Mouse (Mus musculus) v-Abl transformed pro-B cells (cell line): ENCODE measurements at regions not wholly inside any gene's neighbourhood (a gene's known extent, or its start where the extent isn't known, plus 50 kb on each side); places are given as distances from the start of the nearest gene placed in this dataset.

Experiments
- in situ Hi-C, 2 experiments: fragments of 400-800 bp; cut with MboI; formaldehyde crosslinking; loops; one replicate each; pipeline ENCODE4 v1.15.1; 2025; ENCODE audit not compliant: unreplicated experiment in 2 of 2

DNA sequence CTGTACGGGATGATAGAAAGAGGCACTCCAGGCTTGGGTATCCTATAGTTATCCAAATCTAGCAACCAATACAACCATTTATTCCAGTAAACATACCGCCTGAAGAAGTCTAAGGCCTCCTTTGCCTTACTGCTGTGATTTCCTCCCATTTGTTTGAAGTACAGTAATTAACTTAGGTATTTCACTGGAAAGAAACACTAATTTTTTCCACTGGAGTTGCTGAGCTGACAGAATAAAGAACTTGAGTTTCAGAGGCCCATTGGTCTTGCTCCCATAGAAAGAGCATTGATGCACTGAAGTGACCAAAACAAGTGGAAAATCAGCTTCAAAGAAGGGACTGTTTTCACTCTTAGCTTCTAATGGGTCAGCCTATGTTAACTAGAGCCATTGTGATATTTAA lies 1100.8 kb upstream of the Gm7489 start:
- in situ Hi-C loops, result no loop called here

DNA sequence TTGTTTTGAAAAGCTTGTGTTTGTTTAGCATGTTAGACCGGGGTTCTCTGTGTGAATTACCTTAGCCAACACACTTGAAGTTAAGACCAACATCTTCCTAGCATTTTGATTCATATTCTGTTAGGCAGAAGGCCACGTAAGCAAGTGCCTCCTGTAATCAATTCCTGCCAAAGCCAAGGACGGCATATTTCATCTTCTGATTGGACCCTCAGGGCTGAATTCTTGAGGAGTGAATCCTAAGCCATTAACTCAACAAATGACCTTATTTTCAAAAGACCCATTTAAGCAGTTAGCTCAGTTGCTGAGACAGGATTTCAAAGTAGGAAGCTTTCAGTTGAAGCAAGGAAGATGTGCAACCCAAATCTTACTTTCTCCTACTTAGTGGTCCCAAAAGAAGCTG lies 1099.5 kb upstream of the Gm7489 start:
- in situ Hi-C loops, result no loop called here

DNA sequence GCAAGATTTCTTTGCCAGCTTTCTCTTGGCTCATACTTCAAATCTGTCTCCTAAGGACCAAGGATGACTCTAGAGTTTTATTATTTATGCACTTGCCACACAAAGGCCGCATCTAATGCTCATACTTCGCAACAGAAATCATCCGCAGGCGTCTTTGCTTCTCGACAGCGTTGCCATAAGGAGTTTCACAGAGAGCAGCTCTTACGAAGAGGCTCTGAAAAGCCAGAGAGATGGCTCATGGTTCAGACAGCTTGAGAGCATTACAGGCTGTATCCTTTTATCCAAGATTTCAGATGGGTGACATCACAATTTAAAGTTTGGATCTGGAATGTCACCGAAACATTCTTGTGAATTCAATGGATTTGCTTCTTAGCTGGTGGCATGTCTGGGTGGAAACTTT lies 1098.7 kb upstream of the Gm7489 start:
- in situ Hi-C loops, result no loop called here

DNA sequence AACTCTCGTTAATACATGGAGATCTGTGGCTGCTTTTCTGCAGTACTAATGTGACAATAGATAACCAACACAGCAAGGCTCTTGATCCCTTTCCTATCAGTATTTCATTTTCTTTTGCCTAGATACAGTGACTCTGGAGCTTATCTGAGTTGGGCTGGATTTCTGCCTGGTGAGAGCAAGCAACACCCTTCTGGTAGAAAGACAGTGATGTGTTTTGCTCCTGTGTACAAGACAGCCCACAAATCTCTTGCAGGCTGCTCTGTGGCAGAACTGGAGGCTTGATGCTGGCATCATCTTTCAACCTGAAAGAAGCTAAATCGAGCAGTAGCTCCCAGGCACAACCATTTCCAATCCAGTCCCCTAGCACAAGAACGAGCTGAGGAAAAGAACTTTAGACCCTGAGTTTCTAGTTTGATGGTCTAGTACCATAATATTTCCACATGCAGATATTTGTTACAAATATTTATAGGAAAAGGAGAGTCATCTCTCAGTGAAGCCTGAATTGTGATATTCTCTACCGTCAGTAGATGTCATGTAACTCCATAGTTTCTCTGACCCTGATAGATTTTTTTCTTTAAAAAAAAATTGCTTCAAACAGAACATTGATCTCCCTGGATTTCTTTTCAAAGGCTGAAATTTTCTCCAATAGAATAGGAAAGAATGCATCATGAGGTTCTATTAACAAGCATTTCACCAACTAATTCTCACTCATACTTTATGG lies 1079.1 kb upstream of the Gm7489 start:
- in situ Hi-C loops, result no loop called here

DNA sequence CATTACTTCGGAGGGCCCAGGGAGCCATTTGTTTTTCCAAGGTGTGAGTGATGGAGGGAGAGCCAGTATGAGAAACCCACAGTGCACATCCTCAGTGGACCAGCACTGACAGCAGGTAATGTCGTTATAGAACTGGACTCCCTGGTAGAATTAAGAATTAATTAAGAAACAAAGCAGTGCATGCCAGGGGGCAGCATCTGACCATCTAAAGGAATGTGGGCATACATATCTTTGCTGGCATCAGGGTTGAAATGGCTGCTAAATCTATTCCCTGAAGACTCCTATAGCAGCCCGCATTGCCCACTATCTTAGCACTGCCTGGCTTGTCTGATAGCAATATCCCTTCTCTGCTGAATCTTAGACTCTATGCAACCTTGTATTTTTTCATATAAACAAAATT lies 1076.1 kb upstream of the Gm7489 start:
- in situ Hi-C loops, result no loop called here

DNA sequence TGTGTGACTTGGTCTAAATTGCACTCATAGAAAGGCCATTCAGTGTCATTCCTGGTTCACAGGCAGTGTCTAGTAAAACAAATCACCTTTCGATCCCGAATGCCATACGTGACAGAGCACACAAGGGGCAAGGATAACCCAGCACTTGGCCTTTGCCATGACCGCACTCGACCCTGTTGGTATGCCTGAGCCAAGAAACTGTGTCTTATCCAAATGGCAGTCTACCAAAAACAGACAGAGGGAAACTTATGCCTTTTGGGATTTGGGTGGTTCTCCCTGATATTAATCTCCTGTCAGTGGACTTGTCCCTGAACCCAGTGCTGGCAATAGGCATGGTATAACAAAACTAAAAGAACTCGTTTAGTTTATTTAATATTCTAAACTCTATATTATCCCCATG lies 1063.9 kb upstream of the Gm7489 start:
- in situ Hi-C loops, result no loop called here

DNA sequence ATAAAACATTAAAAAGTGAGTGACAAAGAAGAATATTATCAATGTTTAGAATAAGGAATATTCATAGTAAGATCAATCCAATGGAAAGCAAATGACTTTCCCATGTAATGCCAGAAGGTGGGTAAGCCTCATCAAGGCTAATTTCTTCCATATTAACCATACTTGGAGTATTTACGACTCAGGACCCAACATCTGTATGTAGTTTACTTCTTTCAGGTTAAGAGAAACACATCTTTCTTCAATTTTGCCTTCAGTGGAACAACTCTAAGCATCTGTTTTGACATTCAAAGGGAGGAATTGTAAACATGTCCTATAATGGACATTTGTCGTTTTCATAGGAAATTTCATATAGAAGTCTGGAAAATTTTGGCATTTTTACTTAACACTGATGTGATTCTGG lies 1047.8 kb upstream of the Gm7489 start:
- in situ Hi-C loops, result no loop called here

DNA sequence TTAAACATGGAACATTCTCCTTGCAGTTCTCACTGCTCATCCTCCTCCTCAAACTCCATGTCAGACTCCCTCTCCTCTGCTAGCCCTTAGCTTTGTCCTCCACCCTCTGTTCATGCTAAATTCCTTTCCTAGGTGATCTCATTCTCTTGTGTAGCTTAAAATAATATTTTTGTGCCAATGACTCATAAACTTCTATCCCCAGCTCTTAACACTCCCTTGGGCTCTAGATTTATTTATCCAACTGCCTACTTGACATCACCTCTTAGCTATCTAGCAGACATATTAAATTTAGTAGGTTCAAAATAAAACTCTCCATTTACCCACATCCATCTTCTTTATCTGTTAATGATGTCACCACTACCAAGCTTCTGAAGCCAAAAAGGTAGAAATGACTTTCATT lies 1036.6 kb upstream of the Gm7489 start:
- in situ Hi-C loops, result no loop called here

DNA sequence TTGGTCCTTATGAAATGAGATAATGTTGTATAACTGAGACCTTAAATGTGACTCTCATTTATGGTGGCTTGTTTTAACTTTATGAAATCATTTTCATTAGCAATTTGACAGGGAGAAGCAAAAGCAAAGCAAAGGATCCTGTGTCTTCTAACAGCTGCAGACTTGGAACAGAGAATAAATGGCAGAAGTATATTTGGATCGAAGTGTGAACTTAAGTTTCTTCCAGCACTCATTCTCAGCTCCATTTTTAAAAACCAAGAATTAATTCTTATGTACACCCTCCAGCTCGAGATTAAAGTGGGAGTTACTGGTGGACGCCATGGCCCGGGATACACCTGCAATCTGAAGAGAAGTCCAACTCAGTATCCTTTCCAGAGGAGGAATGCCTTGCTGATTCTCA lies 1026.0 kb upstream of the Gm7489 start:
- in situ Hi-C loops, result no loop called here

DNA sequence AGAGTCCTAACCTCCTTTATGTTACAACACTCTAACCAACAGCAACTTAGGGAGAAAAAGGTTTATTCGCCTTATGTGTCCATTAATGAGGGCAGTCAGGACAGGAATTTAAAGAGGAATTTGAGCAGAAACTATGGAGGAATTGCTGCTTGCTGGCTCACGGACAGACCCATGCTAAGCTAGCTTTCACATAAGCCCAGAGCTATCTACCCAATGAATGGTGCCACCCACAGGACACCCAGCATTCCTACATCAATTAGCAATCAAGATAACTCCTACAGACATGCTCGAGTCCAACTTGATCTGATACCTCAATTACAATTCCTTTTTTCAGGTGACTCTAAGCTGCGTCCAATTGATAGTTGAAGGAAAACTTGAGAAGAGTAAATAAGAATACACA lies 1021.2 kb upstream of the Gm7489 start:
- in situ Hi-C loops, result loop anchor here in 1 of 2 experiments (10.0 kb wide), 1 partner anchor 359 kb away; no protein-coding TSS in a partner anchor

DNA sequence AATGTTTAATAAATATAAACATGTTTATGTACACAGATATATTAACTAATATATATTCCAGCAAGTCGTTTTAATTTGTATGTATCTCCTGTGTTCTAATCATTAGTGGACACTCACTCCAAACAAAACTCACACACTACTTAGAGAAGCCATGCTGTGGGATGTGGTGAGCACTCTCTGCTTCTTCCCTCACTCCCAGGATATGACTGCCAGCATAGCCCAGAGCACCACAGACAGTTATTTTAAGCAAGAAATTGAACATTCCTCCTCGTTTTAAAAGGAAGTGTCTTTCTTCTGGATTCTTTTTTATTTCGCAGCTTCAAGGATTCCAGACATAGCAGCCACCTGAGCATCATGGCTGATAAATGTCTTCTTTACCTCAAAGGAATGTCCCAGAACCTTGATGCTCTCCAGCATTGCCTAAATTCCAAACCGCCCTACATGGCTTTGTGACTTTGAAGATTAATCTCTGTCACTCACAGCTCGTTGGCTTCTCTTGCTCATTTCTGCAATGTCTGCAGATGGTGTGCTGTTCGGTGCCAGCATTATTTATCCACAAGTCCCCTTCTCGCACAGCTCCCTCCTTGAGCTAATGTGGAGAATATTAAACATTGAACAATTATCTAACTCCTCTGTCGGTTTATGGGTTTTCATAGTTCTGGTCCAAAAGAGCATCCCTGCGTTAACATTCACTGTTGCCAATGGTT lies 992.3 kb upstream of the Gm7489 start:
- in situ Hi-C loops, result no loop called here

DNA sequence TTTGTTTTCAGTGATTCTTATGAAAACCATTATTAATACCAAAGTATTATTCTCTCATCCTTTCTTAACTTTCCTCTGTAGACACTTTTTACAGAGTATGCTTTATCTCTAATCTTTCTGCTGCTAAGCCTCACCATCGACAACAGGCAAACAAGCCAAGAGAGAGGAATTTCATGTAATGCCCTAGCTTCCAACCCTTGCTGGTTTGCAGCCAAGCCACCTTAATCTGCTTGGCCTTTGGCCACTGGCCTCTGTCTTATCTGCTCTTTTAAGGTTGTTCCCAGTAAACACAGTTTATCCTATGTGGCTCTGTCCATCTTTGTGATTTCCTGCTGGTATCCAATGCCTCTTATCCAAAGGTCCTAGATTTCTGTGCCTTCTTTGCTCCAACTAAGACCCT lies 986.6 kb upstream of the Gm7489 start:
- in situ Hi-C loops, result no loop called here

DNA sequence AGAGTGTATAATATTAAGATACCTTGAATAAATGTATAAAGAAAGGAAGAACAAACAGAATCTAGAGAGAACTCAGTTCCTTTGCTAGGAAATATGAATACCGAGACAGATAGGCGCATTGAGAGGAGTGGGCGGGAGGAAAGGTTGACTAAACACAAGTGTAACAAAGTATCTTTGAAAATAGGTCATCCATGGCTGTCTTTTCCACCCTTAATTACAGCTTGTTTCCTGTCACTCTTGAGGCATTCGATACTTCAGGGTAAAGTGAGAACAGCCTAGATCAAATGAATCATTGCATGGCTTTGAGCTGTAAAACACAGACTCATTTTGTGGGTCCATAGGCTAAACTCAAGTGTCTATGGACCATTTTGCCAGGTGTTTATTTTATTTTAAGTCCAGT lies 985.3 kb upstream of the Gm7489 start:
- in situ Hi-C loops, result no loop called here

DNA sequence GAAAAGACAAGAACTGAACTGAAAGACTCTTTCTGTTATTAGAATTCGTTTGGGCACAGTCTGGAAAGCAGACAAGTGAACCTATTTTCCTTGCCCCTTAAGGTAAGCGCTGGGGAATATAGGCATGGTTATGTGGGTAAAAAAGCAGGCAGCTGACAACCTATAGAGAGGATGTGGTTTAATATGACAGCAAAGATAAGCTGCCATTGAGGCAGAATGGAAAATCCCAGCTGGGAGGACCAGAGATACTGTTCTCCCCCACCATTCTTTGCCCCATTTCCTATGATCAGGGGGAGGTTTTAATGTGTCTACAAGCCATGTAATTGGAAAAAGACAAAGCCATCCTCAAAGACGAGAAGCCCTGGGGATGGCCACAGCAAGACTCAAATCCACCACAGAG lies 984.9 kb upstream of the Gm7489 start:
- in situ Hi-C loops, result no loop called here

DNA sequence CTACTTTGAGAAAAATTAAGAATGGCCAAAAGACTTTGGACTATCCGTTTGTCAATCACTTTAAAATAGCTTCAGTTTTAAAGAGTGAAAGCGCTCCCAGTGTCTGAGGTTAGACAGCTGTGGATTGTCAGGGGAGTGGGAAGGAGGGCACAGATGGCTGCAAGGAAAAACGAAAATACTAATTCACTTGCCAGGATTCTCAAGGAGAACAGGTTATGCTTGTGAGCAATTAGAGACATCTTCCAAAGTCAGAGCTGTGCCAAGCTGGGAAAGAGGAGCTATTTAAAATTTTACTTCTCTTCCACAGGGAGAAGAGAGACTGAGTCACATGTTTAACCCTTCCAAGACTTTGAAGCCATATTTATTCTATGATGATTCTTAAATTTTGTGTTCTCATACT lies 979.5 kb upstream of the Gm7489 start:
- in situ Hi-C loops, result no loop called here

DNA sequence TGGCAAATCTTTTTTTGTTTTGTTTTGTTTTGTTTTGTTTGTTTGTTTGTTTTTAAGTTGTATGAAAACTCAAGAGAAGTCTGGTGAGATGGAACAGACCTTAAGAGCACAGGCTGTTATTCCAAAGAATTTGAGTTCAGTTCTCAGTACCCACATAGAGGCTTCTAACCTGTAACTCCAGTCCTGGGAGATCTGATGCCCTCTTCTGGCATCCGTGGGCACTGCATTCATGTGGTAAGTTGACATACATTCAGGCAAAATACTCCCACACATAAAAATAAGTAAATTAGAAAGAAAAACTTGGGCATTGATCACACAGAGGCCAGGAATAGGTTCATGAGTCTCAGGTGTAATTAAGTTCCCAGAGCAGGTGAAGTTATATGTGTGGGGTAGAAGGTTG lies 977.5 kb upstream of the Gm7489 start:
- in situ Hi-C loops, result no loop called here

DNA sequence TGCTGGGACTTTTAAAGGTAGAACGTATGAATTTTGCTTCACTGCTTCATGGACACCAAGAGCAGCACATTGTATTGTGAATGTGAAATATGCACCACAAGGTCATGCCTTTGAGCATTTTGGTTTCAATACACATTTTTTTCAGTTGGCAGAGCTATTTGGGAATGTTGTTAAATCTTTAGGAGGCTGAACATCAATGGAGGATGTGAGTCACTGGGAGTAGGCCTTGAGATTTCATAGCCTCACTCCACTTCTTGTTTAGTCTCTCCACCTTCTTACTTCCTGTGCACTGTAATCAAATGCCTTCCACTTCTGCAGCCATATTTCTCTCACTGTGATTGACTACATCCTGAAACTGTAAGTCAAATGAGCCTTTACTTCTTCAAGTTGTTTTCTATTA lies 962.4 kb upstream of the Gm7489 start:
- in situ Hi-C loops, result no loop called here

DNA sequence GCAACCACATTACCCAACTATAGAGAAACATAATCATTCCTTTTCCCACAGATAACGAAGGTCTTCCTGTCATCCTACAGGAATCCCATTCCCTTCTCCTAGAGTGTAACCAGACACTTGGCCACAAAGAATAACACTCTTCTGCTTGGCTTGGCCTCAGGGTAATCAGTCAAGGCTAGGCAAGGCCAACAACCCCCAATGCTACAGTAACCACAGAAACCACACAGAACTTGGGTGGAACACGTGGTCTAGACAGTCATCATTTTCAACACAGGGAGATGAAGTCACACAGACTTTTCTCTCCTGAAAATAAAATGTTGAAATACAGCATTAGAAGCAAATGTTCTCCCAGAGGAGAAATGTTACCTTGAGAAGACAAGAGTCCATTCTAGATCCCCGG lies 956.3 kb upstream of the Gm7489 start:
- in situ Hi-C loops, result no loop called here

DNA sequence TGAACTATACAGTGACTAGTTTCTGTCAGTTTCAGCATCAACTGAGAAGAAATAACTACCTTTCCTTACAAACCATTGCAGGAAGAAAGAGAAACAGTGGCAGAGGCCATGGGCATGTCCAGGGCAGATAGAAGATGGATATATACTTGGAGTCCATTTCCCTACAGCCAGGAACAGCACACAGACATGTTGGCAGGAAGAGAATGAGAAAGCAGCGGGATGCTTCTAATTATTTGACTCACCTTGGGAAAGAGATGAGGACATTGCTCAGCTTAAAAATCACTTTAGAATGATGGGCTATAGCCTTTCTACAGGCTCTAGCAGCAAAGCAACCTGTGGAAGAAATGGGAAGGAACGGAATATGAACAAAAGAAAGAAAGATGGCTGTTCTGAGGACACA lies 947.6 kb upstream of the Gm7489 start:
- in situ Hi-C loops, result no loop called here

DNA sequence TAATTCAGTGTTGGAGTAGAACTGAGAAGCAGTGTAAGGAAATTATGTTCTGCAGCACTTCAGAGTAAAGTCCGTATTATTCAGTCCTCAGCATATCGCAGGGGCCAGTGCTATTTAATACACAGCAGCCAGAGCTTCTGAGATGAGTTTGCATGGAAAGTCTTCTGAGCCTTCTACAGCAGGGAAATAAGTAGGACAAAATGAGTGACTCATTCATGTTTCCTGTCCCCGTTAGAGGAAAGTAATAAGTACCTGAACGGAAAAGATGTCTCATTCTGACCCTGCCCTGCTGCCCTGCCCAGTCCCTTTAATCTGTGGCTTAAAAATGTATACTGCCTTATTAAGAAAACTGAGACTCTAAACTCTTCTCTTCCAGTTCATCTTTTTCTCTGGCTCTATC lies 940.1 kb upstream of the Gm7489 start:
- in situ Hi-C loops, result no loop called here

DNA sequence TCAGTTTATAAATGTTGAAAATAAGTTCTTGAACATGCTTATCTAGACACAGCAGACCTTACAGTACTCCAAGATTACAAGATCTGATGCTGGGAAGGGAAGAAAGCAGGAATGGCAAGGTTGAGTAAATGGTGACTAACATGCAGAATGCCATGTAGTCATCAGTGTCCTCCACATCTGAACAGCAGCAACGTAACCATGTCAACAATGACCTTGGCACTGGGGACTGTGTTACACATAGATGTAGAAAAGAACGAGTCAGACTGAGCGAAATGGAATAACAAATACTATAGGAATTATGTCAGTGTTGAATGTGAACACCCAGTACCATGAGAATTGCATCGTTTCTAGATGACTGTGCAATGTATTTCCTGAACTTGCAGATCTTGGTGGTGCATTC lies 936.5 kb upstream of the Gm7489 start:
- in situ Hi-C loops, result no loop called here

DNA sequence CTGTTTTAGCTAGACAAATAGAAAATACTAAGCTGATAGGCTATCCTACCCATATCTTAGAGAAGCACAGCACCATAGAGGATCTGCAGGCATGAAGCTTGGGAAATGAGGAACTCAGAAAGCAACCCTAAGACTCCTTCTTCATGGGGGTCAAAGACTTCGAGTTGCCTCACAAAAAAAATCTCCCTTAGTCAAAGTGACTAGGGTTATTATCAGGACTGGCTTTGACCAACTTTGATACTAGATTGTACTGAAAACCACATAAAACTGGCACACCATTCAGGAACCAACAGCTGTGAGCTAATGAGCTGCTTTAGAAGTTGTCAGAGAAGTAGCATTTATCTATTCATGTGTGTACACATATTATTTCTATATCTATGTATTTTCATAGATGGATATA lies 931.2 kb upstream of the Gm7489 start:
- in situ Hi-C loops, result no loop called here
